Mouse (Mus musculus): ENCODE measurements around the gene Wwox. TPM values are rescaled to one million over a fixed set of nuclear protein-coding genes. Genes with fewer than 3 reads are reported as not detected.

Gene Wwox
- polyA plus RNA-seq, 1 experiment from 2014 or later = 13.3 TPM

DNA sequence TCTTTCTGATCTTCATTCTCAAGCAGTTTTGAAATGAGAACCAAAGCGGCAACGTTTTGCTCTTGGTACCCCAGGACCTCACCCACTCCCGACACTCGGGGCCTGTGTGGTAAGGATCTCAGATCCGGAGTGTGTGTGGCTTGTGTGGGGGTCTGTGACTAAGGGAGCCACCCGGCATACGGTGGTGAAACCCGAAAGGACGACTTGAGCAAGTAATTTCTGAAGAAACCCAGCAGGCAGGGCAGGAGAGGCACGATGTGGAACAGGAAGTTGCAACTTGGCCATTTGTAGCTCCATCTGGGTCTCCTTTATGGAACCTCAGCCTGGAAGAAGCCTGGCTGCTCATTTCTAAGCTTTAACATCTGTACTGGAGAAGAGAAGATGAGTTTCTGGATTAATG is 697.4 kb downstream of the Wwox start:
- Histone ChIP-seq H3K27me3 (ENCODE audit: control insufficient read depth, insufficient read depth, low read depth, low read length) (no peaks in the 10 kb centered on the region), H3K36me3 (ENCODE audit: control insufficient read depth, insufficient read depth, low read length) (no peaks in the 10 kb centered on the region), H3K4me3 (ENCODE audit: low read depth, low read length) (no peak overlapping the region), H3K27ac (ENCODE audit: low read length) (no peak overlapping the region), H3K4me2 (ENCODE audit: low read length) (no peak overlapping the region), H3K9ac (ENCODE audit: low read depth, low read length) (no peak overlapping the region), H3K9me3 (replicated peaks; ENCODE audit: control insufficient read depth, low read length, poor library complexity, severe bottlenecking) (no peaks in the 10 kb centered on the region), H3K4me1 (ENCODE audit: control insufficient read depth, insufficient read depth, low read length) (peaks cover 8% of the 10 kb centered on the region)
- ATAC-seq = no peak
- 91% methylated on average over 10 of the region's 10 CpGs for WGBS

DNA sequence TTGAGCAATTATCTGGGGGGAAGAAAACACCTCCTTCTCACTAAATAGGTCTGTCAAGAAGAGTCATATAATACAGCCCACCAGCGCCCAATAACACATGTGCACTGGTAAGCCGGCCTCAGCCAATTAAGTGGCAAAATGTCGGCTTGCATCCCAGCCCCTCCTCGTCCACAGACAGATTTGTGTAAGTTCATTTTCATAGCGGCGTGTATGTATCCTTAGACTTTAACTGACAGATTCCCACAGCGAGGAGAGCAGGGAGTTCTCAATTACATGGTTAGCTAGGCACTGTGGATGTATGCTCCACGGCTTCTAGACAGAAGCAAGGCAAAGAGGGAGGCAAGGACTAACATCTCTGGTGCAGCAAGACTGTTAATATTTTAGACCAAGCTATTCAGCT is 702.2 kb downstream of the Wwox start:
- Histone ChIP-seq H3K4me3 (ENCODE audit: low read depth, low read length) (no peak overlapping the region), H3K9me3 (replicated peaks; ENCODE audit: control insufficient read depth, low read length, poor library complexity, severe bottlenecking) (no peaks in the 10 kb centered on the region), H3K4me2 (ENCODE audit: low read length) (no peak overlapping the region), H3K9ac (ENCODE audit: low read depth, low read length) (no peak overlapping the region), H3K36me3 (ENCODE audit: control insufficient read depth, insufficient read depth, low read length) (no peaks in the 10 kb centered on the region), H3K27ac (ENCODE audit: low read length) (no peak overlapping the region), H3K27me3 (ENCODE audit: control insufficient read depth, insufficient read depth, low read depth, low read length) (peaks cover 10% of the 10 kb centered on the region; the same call in 1 of the 2 replicates), H3K4me1 (ENCODE audit: control insufficient read depth, insufficient read depth, low read length) (peaks cover 8% of the 10 kb centered on the region)
- no peak for ATAC-seq
- 25% methylated on average over 8 of the region's 8 CpGs for WGBS

DNA sequence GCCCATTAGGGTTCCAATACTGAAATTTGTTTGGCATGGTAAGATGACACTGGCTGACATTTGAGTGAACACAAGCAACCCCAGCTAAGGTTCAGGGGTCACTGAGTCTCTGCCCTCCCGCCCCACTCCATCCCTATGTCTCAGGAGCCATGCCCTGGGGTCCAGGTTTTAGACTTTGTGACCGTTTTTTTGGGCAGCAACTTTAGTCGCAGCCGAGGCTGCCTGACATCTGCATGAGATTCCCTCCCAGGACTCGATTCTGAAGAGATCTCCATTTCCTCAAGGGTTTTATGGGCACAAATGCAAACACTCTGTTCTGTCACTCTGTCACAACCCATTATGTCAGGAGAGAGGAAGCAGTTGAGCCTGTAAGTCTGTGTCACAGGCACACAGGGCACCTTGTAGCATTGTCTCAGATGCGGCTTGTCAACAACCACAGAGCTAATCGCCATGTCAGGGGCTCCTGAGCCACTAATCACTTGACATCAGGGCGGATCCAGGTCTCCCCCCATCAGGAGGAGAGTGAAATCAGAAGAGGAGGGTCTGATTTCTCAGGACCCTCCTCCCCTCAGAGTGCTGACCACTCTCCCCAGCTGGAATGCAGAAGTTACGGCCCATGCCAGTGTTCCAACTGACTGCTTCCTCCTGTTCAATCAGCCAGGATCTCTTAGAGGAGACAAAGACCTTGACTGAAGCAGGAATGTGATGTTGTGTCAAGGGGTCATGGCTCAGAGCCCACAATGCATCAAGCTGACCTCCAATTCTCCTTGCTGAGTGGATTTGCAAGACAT is 704.3 kb downstream of the Wwox start:
- H3K4me3 ChIP-seq (ENCODE audit: low read depth, low read length) = no peak overlapping the region
- no peak overlapping the region for H3K4me2 ChIP-seq (ENCODE audit: low read length)
- no peak overlapping the region for H3K27ac ChIP-seq (ENCODE audit: low read length)
- peaks cover 10% of the 10 kb centered on the region; the same call in 1 of the 2 replicates for H3K27me3 ChIP-seq (ENCODE audit: control insufficient read depth, insufficient read depth, low read depth, low read length)
- H3K9ac ChIP-seq (ENCODE audit: low read depth, low read length) = no peak overlapping the region
- H3K9me3 ChIP-seq (replicated peaks; ENCODE audit: control insufficient read depth, low read length, poor library complexity, severe bottlenecking) = no peaks in the 10 kb centered on the region
- no peak for ATAC-seq
- no peaks in the 10 kb centered on the region for H3K36me3 ChIP-seq (ENCODE audit: control insufficient read depth, insufficient read depth, low read length)
- peaks cover 11% of the 10 kb centered on the region for H3K4me1 ChIP-seq (ENCODE audit: control insufficient read depth, insufficient read depth, low read length)
- WGBS = 41% methylated on average over 9 of the region's 9 CpGs

- 31% methylated on average over 9 of the region's 9 CpGs for WGBS
- no peak for ATAC-seq
- Histone ChIP-seq H3K4me3 (ENCODE audit: low read depth, low read length) (no peak overlapping the region), H3K9me3 (replicated peaks; ENCODE audit: control insufficient read depth, low read length, poor library complexity, severe bottlenecking) (no peaks in the 10 kb centered on the region), H3K9ac (ENCODE audit: low read depth, low read length) (no peak overlapping the region), H3K27me3 (ENCODE audit: control insufficient read depth, insufficient read depth, low read depth, low read length) (peaks cover 10% of the 10 kb centered on the region; the same call in 1 of the 2 replicates), H3K4me1 (ENCODE audit: control insufficient read depth, insufficient read depth, low read length) (peaks cover 17% of the 10 kb centered on the region), H3K27ac (ENCODE audit: low read length) (no peak overlapping the region), H3K36me3 (ENCODE audit: control insufficient read depth, insufficient read depth, low read length) (no peaks in the 10 kb centered on the region), H3K4me2 (ENCODE audit: low read length) (no peak overlapping the region)
These were observed 707.6 kb downstream of the Wwox start for GRCm38 (mm10) chr8:115147006-115147405.

- no peak for ATAC-seq
- H3K27me3 ChIP-seq (ENCODE audit: control insufficient read depth, insufficient read depth, low read depth, low read length) = peaks cover 6% of the 10 kb centered on the region; the same call in 1 of the 2 replicates
- WGBS = 59% methylated on average over 24 of the region's 24 CpGs
- no peak overlapping the region for H3K9ac ChIP-seq (ENCODE audit: low read depth, low read length)
- H3K4me1 ChIP-seq (ENCODE audit: control insufficient read depth, insufficient read depth, low read length) = peaks cover 18% of the 10 kb centered on the region
- no peaks in the 10 kb centered on the region for H3K9me3 ChIP-seq (replicated peaks; ENCODE audit: control insufficient read depth, low read length, poor library complexity, severe bottlenecking)
- H3K36me3 ChIP-seq (ENCODE audit: control insufficient read depth, insufficient read depth, low read length) = no peaks in the 10 kb centered on the region
- H3K4me3 ChIP-seq (ENCODE audit: low read depth, low read length) = no peak overlapping the region
- no peak overlapping the region for H3K27ac ChIP-seq (ENCODE audit: low read length)
- no peak overlapping the region for H3K4me2 ChIP-seq (ENCODE audit: low read length)
These were observed 711.1 kb downstream of the Wwox start for GRCm38 (mm10) chr8:115150446-115151109.

DNA sequence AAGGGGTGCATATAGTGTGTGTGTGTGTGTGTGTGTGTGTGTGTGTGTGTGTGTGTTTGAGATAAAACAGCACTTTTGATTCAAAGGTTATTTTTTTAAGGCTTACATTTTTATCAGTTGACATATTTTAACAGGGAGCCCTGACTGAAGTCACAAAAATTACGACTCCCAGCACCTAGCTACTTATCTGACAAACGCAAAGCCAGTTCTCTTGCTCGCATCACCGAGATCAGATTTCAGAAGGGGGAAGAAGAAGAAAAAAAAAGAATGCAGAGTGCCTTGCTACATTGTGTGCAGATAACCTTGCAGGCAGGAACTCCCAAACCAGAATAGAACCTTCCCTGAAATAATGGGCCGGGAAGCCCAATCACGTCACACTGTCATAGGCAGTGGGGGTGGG is 712.0 kb downstream of the Wwox start:
- Histone ChIP-seq H3K9me3 (replicated peaks; ENCODE audit: control insufficient read depth, low read length, poor library complexity, severe bottlenecking) (no peaks in the 10 kb centered on the region), H3K4me2 (ENCODE audit: low read length) (no peak overlapping the region), H3K9ac (ENCODE audit: low read depth, low read length) (no peak overlapping the region), H3K36me3 (ENCODE audit: control insufficient read depth, insufficient read depth, low read length) (no peaks in the 10 kb centered on the region), H3K27me3 (ENCODE audit: control insufficient read depth, insufficient read depth, low read depth, low read length) (peaks cover 3% of the 10 kb centered on the region; the same call in 1 of the 2 replicates), H3K4me1 (ENCODE audit: control insufficient read depth, insufficient read depth, low read length) (peaks cover 18% of the 10 kb centered on the region), H3K4me3 (ENCODE audit: low read depth, low read length) (no peak overlapping the region), H3K27ac (ENCODE audit: low read length) (no peak overlapping the region)
- 22% methylated on average over 6 of the region's 6 CpGs for WGBS
- no peak for ATAC-seq

GRCm38 (mm10) chr8:115154096-115154495 is 714.6 kb downstream of the Wwox start:
- 30% methylated on average over 10 of the region's 10 CpGs for WGBS
- Histone ChIP-seq H3K9me3 (replicated peaks; ENCODE audit: control insufficient read depth, low read length, poor library complexity, severe bottlenecking) (no peaks in the 10 kb centered on the region), H3K9ac (ENCODE audit: low read depth, low read length) (no peak overlapping the region), H3K4me1 (ENCODE audit: control insufficient read depth, insufficient read depth, low read length) (peaks cover 29% of the 10 kb centered on the region), H3K27ac (ENCODE audit: low read length) (no peak overlapping the region), H3K27me3 (ENCODE audit: control insufficient read depth, insufficient read depth, low read depth, low read length) (peaks cover 3% of the 10 kb centered on the region; the same call in 1 of the 2 replicates), H3K4me3 (ENCODE audit: low read depth, low read length) (no peak overlapping the region), H3K4me2 (ENCODE audit: low read length) (no peak overlapping the region), H3K36me3 (ENCODE audit: control insufficient read depth, insufficient read depth, low read length) (no peaks in the 10 kb centered on the region)
- no peak for ATAC-seq

- Histone ChIP-seq H3K27ac (ENCODE audit: low read length) (no peak overlapping the region), H3K4me3 (ENCODE audit: low read depth, low read length) (no peak overlapping the region), H3K27me3 (ENCODE audit: control insufficient read depth, insufficient read depth, low read depth, low read length) (peaks cover 3% of the 10 kb centered on the region; the same call in 1 of the 2 replicates), H3K4me1 (ENCODE audit: control insufficient read depth, insufficient read depth, low read length) (peaks cover 35% of the 10 kb centered on the region), H3K36me3 (ENCODE audit: control insufficient read depth, insufficient read depth, low read length) (no peaks in the 10 kb centered on the region), H3K9ac (ENCODE audit: low read depth, low read length) (no peak overlapping the region), H3K4me2 (ENCODE audit: low read length) (no peak overlapping the region), H3K9me3 (replicated peaks; ENCODE audit: control insufficient read depth, low read length, poor library complexity, severe bottlenecking) (no peaks in the 10 kb centered on the region)
- no peak for ATAC-seq
- WGBS = 88% methylated on average over 8 of the region's 8 CpGs
These were observed 716.7 kb downstream of the Wwox start for GRCm38 (mm10) chr8:115156142-115156541.

All from midbrain, embryonic 16.5 days (tissue).